Mouse (Mus musculus) myocyte (in vitro differentiated cells): ENCODE results near the gene Pcdh9.

ENCODE experiments used
- E2F4 ChIP-seq: IDR thresholded peaks from one replicate; pipeline ENCODE4 v1.6.1; 2011; ENCODE audit warnings: mild to moderate bottlenecking, control low read depth, moderate library complexity; ENCODE audit not compliant: insufficient read depth
- POLR2A ChIP-seq: IDR thresholded peaks from one replicate; pipeline ENCODE4 v1.6.1; 2011; ENCODE audit warnings: low read depth, mild to moderate bottlenecking, control low read depth, moderate library complexity; ENCODE audit not compliant: insufficient read length
- USF1 ChIP-seq: IDR thresholded peaks from one replicate; pipeline ENCODE4 v1.6.1; 2011; ENCODE audit warnings: low read depth, mild to moderate bottlenecking, control low read depth, moderate library complexity

GRCm38 (mm10) chr14:93624144-93624543 lies 266.3 kb downstream of the Pcdh9 start:
- no peak for TF ChIP-seq POLR2A
- no peak for TF ChIP-seq USF1
- TF ChIP-seq E2F4 = no peak
